17 mouse cellular contexts compared by ENCODE assay signal in genomic region chr13:54957281-54957680, GRCm38 (mm10). TPM values are rescaled to one million over a fixed set of nuclear protein-coding genes. Genes with fewer than 3 reads are reported as not detected.
"Had no signal": no experiment of that assay in that cellular context is flagged by ENCODE, and none has a peak within 500 bp of the region (broad histone marks: within the 10 kb centered on the region; RNA-seq: fewer than 3 reads in every experiment).

No protein-coding gene starts in this region.

- DNase-seq: retina, postnatal 1 day; right cerebral cortex, postnatal 14 days; right cerebral cortex, postnatal 25 days; right cerebral cortex, postnatal 4 days; spleen, adult 18-20 months; thymus, adult 18-20 months; thymus, adult 2 months; thymus, postnatal 14 days; thymus, postnatal 25 days; thymus, postnatal 36 days; thymus, postnatal 4 days had no signal

- H3K36me3 ChIP-seq: neural tube, embryonic 12.5 days; neural tube, embryonic 13.5 days; neural tube, embryonic 15.5 days; stomach, embryonic 15.5 days had no signal

- H3K27ac ChIP-seq: neural tube, embryonic 12.5 days; neural tube, embryonic 13.5 days; stomach, embryonic 15.5 days; stomach, postnatal 0 days had no signal

- H3K9me3 ChIP-seq: neural tube, embryonic 12.5 days; neural tube, embryonic 13.5 days; neural tube, embryonic 15.5 days; stomach, embryonic 15.5 days had no signal

- H3K9ac ChIP-seq: neural tube, embryonic 12.5 days; stomach, embryonic 15.5 days had no signal

- H3K4me3 ChIP-seq: neural tube, embryonic 12.5 days; stomach, embryonic 15.5 days had no signal

RNA-seq across cellular contexts. Expression of gene Unc5a, which starts 8.1 kb away (rescaled TPM):
- total RNA-seq: neutrophil, adult 5-6 weeks had no signal
